Mouse (Mus musculus) gastrocnemius, postnatal 14 days (tissue): ENCODE measurements around the gene Ttll5. TPM values are rescaled to one million over a fixed set of nuclear protein-coding genes. Genes with fewer than 3 reads are reported as not detected.
A peak's percentile ranks its signal among the peaks of the same experiment; 100 is the strongest.

ENCODE experiments used
- DNase-seq: peaks from one replicate; pipeline ENCODE4 v3.0.0; 2021; ENCODE audit warnings: mixed read lengths
- intact Hi-C: fragments of 180-260 bp; cut with DNase I; formaldehyde crosslinking; loops from one replicate; pipeline ENCODE4 v1.15.1; 2025; ENCODE audit warnings: low total_unique reads
- total RNA-seq, 2 experiments: library from RNA; stranded (reverse); gene quantifications; 2 replicates each; pipeline ENCODE4 v1.2.3; 2021

Ttll5 gene
- total RNA-seq, 2 experiments from 2014 or later: 7.8 to 8.2 TPM

DNA sequence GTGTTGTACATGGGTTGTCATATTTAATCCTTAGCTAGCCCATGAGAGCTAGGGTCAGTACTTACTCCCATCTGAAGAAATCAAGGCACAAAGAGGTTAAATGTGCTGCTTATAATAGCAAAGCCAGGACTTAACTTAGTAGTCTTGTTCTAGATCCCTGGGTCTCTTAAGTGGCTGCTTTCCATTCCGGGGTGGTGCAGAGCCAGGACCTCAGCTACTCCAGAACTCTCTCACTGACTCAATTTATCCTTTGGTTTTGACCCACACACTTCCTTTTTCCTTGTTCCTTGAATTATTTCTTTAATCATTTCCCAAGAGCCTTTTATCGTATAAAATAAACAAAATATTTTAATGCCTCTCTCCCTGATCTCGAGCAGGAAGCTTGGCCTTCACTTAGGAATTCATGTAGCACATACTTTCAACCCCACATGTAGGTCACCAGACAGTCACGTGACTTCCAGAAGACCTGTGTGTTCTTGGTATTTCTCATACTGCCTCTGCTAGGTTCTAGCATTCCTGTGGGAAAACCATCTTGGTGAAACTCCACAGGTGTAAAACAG is 164.4 kb downstream of the Ttll5 start:
- intact Hi-C loops: no loop called here
- no peak for DNase-seq

DNA sequence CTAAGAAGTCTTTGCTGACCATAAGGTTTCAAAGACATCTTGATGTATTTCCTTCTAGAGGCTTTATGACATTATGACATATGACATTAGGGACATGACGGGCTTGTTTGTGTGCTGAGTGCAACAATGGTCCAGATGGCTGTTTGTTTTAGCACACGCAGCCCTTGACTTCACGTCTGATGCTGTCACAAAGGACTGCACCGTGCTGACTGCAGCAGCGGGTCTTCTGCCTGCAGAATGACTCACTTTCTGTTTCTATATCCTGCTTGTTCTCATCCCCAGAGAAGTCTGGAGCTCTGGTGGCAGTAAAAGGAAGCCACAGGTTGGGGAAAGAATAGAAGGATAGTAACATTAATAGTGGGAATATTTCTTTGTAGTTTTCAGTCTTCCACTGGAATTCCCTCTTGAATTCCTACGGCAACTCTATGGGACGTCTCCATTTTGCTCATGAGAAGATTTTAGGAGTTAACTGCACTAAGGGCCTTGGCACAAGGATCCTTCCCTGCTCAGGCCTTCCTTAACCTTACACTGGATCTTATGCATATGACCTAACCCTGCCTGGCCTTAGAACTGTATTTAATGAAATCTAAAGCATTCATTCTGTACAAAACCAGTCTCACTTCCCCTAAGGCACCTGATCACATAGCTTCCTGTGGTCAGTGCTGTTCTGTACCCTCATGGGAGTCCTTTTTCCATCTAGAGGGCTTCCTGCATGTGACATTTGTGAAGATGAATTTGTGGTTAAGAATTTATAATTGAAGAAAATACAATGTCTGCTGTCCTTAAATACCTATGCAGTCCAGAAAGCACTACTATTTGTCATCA is 167.8 kb downstream of the Ttll5 start:
- intact Hi-C loops: no loop called here
- no peak for DNase-seq

DNA sequence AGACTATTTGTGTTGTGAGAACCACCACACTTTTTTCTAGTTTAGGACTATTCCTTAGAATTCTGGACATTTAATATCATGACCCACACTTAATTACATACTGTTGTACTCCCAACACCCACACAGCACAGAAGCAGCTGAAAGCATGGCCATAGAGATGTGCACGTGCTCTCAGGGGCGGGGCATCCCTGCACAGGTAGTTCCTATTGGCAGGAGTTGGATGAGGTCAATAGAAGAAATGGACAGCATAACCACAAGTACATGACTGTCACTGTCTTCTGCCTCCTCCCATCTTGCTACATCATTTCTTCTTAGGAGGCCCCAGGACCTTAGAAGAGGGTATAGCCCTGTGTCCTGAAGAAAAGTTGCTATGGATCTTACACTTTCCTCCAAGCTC is 168.4 kb downstream of the Ttll5 start:
- intact Hi-C loops: no loop called here
- DNase-seq: no peak

DNA sequence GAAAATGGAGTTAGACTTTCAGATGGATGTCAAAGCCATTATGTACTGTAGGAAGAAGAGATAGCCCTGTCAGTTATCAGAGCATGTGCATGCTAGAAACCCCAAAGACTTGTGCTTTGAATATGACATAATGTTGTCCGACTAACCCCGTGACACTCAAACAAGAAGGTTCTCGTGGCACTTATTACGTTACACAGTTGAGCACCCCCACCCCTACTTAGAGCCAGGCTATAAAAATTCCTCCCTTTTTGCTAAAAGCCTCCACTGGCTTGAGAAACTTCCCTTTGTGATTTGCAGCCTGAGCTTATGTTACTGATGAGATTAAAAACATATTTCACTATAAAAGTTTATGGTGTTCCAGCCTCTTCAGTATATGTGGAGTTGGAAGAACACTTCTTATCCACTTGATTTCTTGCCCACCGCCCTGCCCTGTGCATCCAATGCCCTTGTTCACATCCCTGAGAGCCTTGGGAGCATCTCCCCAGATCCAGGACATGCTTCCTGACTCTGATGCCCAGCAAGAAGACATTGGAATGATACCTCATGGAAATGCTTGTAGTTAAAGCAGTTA is 169.4 kb downstream of the Ttll5 start:
- intact Hi-C loops: no loop called here
- no peak for DNase-seq

DNA sequence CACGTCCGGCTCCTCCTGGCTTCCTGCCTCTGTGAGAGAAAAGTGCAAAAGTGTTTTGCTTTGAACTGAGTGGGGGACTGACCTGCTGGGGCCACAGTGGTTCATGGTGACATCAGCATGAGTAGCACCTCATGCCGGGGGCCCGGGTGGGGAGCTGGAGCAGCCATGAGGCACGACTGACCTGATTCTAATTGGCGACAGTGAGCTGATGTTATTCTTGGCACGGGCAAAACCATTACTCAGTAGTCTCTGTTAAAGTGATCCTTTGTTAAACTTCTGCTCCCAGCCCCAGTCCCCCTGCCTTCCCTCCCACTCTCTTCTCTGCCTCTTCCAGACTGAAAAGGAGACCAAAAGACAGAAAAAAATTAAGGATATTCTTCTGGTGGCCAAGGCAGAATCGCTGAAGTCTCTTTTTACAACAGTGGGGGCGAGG is 176.2 kb downstream of the Ttll5 start:
- intact Hi-C loops: no loop called here
- DNase-seq: peak; percentile 62

DNA sequence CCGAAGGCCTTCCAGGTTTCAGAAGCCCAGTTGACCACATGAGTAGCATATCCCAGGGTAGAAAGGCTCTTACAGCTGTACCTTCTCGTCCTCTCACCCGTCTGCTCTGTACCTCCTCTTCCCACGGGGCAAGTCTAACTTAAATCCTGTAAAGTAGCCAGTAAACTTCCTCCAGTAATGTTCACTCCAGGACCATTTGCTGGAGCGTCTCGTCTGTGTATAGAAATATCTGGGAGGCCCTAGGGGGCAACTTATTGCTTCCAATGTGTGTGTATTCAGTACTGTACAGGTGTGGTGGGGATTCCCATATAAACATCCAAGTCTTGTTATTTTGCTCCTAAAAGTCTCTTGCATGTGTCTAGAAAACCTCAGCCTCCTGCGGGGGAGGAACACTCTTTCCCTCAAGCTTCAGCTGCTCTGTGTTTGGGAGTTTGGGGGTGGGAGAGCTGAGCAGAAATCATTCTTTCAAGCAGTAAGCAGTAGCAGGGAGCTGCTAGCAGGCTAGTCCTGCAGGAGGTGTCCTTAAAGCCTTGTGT is 176.7 kb downstream of the Ttll5 start:
- no peak for DNase-seq
- intact Hi-C loops: no loop called here

DNA sequence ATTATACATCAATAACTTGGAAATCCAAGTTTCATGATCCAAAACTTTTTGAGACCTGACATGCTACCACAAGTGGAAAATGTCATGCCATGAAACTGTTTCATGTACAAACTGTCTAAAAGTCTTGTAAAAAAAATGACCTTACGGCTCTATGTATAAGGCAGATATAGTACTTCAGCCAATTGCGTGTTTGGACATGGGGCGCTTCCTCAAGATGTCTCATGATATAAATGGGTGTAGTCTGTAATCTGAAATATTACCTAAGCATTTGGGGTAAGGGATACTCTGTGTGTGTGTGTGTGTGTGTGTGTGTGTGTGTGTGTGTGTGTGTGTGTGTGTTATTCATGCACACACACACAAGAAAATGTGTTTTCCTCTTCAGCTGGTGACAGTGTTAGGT is 180.2 kb downstream of the Ttll5 start:
- intact Hi-C loops: no loop called here
- DNase-seq: no peak

DNA sequence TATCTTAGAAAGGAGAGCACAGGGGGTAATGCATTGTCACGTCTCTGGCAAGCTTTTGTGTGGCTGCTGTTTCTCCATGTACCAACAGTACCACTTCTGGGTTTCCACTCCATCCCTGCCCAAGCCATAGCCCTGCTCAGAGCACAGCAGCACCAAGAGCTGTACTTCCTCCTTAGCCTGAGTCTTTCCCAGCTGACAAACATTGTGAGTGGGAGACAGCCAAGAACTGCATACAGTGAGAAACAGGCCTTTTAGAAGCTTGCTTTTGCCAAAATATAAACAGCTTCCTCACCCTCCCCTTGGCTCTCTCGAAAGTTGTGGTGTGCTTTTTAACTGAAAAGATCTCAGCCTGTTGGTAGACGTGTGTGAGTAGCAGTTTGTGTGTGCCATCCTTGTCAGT is 182.9 kb downstream of the Ttll5 start:
- intact Hi-C loops: no loop called here
- no peak for DNase-seq

DNA sequence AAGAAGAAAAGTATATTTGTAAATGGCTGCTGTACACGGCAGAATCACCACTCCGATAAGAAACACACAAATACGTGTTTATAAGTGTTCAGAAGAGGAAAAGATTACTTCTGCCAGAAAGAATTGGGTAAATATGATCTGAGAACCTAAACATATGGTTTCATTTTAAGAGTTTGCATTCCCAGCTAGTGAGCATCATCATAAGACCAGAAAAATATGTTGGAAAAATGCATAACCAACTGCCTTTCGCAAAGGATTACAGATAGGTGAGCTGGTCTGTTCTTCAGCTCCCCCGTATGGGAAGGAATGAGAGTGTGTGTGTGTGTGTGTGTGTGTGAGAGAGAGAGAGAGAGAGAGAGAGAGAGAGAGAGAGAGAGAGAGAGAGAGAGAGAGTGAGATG is 186.2 kb downstream of the Ttll5 start:
- intact Hi-C loops: no loop called here
- DNase-seq: no peak

DNA sequence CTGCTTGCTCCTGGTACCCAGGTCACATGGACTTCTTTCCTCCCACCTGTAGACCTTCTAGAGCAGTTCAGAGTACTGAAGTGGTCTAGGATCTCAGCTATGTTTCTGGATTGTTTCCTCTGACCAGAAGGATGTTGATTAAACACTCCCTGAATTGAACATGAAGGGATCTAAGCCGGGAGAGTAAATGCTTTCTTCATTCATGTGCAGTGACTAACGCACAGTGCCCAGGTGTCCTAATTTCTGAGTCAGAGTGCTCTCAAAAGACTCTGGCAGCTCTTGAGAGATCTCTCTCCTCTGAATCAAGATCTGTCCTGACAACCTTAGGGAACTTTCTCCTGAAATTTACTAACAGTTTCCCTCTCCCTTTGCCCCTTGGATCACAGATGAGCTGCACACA is 187.7 kb downstream of the Ttll5 start:
- no peak for DNase-seq
- intact Hi-C loops: no loop called here

DNA sequence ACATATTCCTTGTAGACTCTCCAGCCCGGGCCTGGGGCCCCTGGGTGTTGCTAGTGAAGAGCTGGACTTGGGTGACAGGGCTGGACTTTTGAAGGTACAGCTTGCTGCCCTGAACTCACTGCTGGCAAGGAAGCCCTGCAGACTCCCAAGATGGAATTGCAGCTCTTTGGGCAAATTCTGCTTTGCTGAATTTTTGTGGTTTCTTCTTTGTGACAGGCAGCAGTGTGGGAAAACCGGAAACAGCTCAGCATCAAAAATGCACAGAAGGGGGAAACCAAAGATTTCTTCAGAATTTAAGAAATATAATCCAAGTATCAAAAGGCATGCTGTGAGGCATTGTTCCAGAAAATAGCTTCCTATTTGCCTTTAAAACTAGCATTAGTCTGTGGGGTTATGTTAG is 189.7 kb downstream of the Ttll5 start:
- intact Hi-C loops: no loop called here
- DNase-seq: no peak

DNA sequence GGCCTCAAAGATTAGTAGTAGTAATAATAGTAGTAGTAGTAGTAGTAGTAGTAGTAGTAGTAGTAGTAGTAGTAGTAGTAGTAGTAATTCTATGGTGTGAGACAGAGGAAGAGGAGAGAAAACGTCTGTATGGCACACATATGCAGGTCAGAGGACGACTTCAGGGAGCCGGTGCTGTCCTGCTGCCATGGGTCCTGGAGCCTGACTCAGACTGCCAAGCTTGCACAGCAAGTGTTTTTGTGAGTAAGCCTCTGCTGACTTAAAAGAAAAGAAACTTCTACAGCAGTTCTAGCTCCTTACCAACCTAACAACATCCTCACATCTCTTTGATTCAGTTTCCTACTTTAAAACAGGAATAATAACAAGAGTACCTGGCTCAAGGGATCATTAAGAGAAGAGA is 190.2 kb downstream of the Ttll5 start:
- intact Hi-C loops: no loop called here
- DNase-seq: no peak

DNA sequence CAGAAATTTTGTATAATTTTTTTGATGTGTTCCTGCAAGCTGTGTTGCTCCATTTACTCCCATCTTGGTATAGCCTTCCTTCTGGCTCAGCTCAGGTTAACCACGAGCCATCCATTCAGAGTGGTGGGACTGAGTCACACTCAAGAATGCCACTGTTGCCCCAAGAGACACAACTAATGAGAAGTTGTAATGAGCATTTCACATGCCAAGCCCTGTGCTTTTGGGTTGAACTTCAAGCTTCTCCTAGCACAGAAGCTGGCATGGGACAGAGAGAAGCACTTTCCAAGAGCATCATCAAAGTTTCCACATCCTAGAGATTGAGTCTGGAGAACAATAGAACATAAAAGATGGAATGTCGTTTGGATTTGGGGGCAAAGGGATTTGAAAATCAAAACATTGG is 190.7 kb downstream of the Ttll5 start:
- no peak for DNase-seq
- intact Hi-C loops: no loop called here

DNA sequence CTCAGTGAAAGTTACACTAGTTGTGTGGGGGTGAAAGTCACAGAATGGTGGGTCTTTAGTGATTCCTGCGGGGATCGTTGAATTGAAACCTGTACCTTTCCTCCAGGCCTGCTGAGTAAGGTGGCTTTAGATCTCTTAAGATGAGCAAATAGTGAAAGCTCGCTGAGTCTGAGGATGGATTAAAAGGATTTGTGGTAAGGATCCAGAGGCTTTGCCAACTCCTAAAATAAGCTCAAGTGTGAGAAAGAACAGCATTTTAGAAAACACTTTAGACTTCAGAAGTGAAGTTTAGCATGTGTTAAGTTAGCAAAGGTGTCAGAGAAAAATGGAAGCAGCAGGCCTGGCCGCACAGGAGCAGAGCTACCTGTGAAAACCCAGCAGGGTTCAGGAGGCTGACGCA is 192.9 kb downstream of the Ttll5 start:
- no peak for DNase-seq
- intact Hi-C loops: no loop called here

DNA sequence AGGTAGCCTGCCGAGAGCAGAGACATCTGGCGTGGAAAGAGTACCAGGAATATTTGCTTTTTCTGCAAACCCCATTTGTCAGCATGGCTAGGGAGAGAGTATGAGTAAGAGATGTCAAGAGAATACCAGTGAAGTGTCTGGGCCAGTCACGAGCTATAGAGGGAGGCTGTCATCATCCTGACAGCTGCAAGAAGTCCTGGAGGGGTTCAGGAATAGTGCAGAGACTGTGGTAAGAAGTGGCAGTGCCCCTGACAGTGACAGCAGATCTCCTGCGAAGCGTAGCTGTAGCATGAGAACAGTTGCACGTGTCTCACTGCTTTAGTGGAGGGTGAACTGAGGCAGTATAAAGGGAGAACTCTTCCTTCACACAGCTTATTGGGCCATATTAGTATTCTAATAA is 197.1 kb downstream of the Ttll5 start:
- no peak for DNase-seq
- intact Hi-C loops: no loop called here

DNA sequence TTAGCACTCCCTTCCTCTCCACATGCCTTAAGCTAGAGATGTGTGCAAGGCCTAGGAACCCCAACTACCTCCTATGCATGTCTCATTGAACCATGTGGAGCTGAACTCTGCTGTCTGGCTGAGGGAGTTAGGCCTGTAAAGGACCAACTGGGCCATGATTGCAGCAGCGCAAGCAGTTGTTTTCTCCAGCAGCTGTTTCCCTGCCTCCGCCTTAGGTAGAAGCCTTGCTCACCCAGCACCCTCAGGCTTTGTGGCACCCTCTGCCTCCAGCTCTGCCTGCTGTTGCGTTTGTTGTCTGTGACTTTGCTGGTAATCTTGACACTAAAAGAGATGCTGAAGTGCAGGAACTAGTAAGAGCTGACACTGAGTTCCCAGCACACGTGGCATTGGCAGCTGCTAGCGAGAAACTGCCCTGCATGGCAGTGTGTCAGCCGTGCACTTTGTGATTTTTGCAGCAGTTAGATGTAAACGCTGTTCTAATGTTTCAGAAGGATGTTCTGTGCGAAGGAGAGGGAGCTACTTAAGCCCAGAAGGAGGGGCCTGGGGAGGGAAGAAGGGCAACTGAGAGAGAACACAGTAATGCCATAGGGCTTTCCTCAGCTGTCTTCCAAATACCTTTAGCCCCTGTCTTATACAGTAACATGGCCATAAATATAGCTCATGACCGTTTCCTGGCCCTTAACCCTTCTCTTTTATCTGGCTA is 198.0 kb downstream of the Ttll5 start:
- DNase-seq: no peak
- intact Hi-C loops: no loop called here

DNA sequence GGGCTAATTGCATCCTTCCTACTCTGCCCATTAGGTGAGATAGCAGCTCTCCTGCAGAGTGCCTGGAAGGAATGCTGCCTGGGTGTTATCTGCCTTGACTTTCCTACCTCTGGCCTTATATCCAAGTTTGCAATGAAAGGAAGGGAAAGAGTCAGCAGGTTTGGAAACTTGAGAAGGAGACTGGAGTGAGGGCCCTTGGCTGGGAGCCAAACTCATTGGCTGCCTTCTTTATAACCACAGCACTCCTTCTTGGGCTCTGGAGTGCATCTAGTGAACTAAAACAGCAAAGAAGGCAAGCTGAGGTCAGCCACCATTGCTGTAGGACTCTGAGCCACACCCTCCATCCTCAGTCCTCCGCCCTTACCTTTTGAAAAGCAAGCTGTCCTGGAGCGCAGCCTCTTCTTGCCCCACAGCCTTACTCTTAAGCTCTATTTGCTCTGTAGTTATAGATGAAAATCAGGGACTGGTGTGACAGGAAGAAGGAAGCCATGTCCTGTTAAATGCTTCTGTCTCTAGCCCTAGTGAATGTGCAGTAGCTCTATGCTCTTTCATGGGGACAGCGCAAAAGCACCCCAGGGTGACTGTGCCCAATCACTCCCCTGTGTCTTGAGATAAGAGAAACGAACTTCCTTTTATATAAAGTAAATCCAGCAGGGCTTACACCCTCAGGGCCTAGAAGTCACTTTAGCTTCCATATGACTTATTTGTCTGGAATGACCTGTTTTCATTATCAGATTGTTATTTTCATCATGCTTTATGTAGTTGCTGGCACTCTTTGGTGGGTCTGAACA is 198.8 kb downstream of the Ttll5 start:
- intact Hi-C loops: no loop called here
- peak; percentile 47 for DNase-seq

DNA sequence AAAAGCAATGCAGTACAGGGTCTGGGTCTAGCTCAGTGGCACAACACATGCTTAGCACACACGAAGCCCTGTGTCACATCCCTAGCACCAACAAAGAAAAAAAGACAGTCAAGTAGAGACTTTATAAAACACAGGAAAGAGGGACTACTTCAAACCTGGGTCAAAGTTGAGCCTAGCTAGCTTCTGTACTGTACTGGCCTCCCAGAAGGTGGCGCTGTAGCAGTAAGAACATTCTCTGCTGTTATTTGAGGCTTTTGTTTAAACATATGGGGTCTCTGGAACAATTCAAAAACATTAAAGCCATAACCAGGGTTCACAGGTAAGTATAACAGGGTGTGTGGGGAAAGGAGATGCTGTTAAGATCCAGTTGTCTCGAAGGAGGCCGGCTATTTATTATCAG is 200.0 kb downstream of the Ttll5 start:
- peak; percentile 35 for DNase-seq
- intact Hi-C loops: no loop called here

DNA sequence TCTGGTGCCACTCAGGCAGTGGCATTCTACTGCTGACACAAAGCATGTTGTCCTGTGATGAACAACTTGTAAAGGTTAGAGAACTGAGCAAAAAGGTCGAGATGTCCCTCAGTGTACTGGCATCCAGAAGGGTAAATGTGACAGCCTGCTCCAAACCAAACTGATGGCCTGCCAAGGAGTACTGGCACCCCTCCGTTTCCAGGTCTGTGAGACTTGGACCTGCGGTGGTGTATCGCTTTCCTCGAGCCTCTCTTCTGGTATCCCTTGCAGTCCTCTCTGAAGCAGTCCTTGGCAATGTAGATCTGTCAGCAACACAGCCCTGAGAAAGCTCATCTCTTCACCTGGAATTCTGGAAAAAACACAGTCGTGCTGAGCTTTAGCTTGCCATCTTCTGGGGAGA is 201.0 kb downstream of the Ttll5 start:
- intact Hi-C loops: loop anchor here (5.0 kb wide), 1 partner anchor 47 kb away; no protein-coding TSS in a partner anchor

More for the DNA sequence above, 201.0 kb downstream of the Ttll5 start:
- peak; percentile 59 for DNase-seq
